Mouse (Mus musculus) heart, embryonic 13.5 days (tissue): Measurements from ENCODE around the gene Gm11237. TPM values are rescaled to one million over a fixed set of nuclear protein-coding genes. Genes with fewer than 3 reads are reported as not detected.
"Not testable (repeated sequence)": the region's sequence is repeated elsewhere in the genome, so short reads cannot be mapped to it uniquely, and the experiment has no call there.

ENCODE experiments used
- ATAC-seq: fragments of 200-750 bp; cut with Nextera tagmentation; 2 replicates; pipeline ENCODE4 v1.8.0; 2017; ENCODE audit warnings: moderate TSS enrichment; ENCODE audit not compliant: insufficient number of reproducible peaks, low FRiP score, low TSS enrichment; ENCODE audit errors: extremely low read depth
- H3K27ac ChIP-seq: fragments of 300-500 bp; sonication (generic); replicated peaks from 2 replicates; pipeline ENCODE4 v1.5.1; 2015; ENCODE audit warnings: moderate library complexity, mild to moderate bottlenecking, inconsistent platforms
- H3K27me3 ChIP-seq: fragments of 300-500 bp; sonication (generic); replicated peaks from 2 replicates; pipeline ENCODE4 v1.6.1; 2015; ENCODE audit warnings: mild to moderate bottlenecking, inconsistent platforms
- H3K36me3 ChIP-seq: fragments of 300-500 bp; sonication (generic); 2 replicates; pipeline ENCODE4 v1.6.1; 2015; ENCODE audit warnings: mild to moderate bottlenecking, inconsistent platforms
- H3K4me1 ChIP-seq: fragments of 300-500 bp; sonication (generic); 2 replicates; pipeline ENCODE4 v1.6.1; 2015; ENCODE audit warnings: inconsistent platforms
- H3K4me2 ChIP-seq: fragments of 300-500 bp; sonication (generic); 2 replicates; pipeline ENCODE4 v1.6.1; 2015; ENCODE audit warnings: inconsistent platforms, mild to moderate bottlenecking, moderate library complexity
- H3K4me3 ChIP-seq: fragments of 300-500 bp; sonication (generic); 2 replicates; pipeline ENCODE4 v1.5.1; 2015; ENCODE audit warnings: moderate library complexity, mild to moderate bottlenecking, inconsistent platforms
- H3K9ac ChIP-seq: fragments of 300-500 bp; sonication (generic); 2 replicates; pipeline ENCODE4 v1.6.1; 2015; ENCODE audit warnings: inconsistent platforms, mild to moderate bottlenecking, moderate library complexity
- H3K9me3 ChIP-seq: fragments of 300-500 bp; sonication (generic); 2 replicates; pipeline ENCODE4 v1.6.1; 2016; ENCODE audit warnings: inconsistent platforms
- WGBS: fragments of 180-500 bp; shearing (Covaris S2); methylation state at CpG from one replicate; pipeline ENCODE4 v1.1.7; 2015; ENCODE audit warnings: mixed read lengths; 5-methylcytosine and 5-hydroxymethylcytosine counted together
- polyA plus RNA-seq: library from polyadenylated mRNA; unstranded; fragments of >200 nt; fragmentation: Nextera tagmentation; extraction: Ambion mirVana; gene quantifications from 2 replicates; pipeline ENCODE4 v1.2.1, GENCODE M21; 2015

Gm11237 gene
- not detected in 2 replicates for polyA plus RNA-seq

GRCm38 (mm10) chr4:73622684-73623083, at the start of gene Gm11237:
Gm11237 (plus strand) TSS chr4:73622984.
- not testable (repeated sequence) for H3K4me1 ChIP-seq, H3K4me3 ChIP-seq, H3K9ac ChIP-seq, H3K27me3 ChIP-seq, H3K36me3 ChIP-seq, ATAC-seq, H3K27ac ChIP-seq, H3K4me2 ChIP-seq, H3K9me3 ChIP-seq
- WGBS: no CpG with 5 or more reads among the region's 3 CpGs

GRCm38 (mm10) chr4:73599248-73599647, 23.5 kb upstream of the Gm11237 start:
- Histone ChIP-seq H3K4me1 (no peaks in the 10 kb centered on the region), H3K27me3 (no peaks in the 10 kb centered on the region), H3K36me3 (no peaks in the 10 kb centered on the region), H3K4me3 (no peak overlapping the region), H3K4me2 (no peak overlapping the region), H3K9ac (no peak overlapping the region), H3K27ac (no peak overlapping the region), H3K9me3 (no peaks in the 10 kb centered on the region)
- 7% methylated on average over 3 of the region's 3 CpGs for WGBS
- ATAC-seq: no peak

GRCm38 (mm10) chr4:73607581-73607980, 15.2 kb upstream of the Gm11237 start, which contains the start of gene Gm11238:
Gm11238 (plus strand) TSS chr4:73607881.
- not testable (repeated sequence) for H3K4me3 ChIP-seq, H3K9ac ChIP-seq, H3K4me1 ChIP-seq, ATAC-seq, H3K27ac ChIP-seq, H3K36me3 ChIP-seq, H3K9me3 ChIP-seq, H3K4me2 ChIP-seq, H3K27me3 ChIP-seq
- no CpG with 5 or more reads among the region's 3 CpGs for WGBS

GRCm38 (mm10) chr4:73637821-73638220, 15.0 kb downstream of the Gm11237 start, which contains the start of gene Gm11236:
Gm11236 (plus strand) TSS chr4:73638121.
- not testable (repeated sequence) for H3K9ac ChIP-seq, H3K27ac ChIP-seq, H3K36me3 ChIP-seq, H3K27me3 ChIP-seq, H3K9me3 ChIP-seq, H3K4me3 ChIP-seq, H3K4me2 ChIP-seq, ATAC-seq, H3K4me1 ChIP-seq
- no CpG with 5 or more reads among the region's 4 CpGs for WGBS

- H3K4me2 ChIP-seq, ATAC-seq, H3K27ac ChIP-seq, H3K9me3 ChIP-seq, H3K27me3 ChIP-seq, H3K4me3 ChIP-seq, H3K4me1 ChIP-seq, H3K36me3 ChIP-seq, H3K9ac ChIP-seq: not testable (repeated sequence)
- WGBS: 56% methylated on average over 4 of the region's 4 CpGs
These were observed 39.1 kb downstream of the Gm11237 start for GRCm38 (mm10) chr4:73661864-73662263.

- H3K4me1 ChIP-seq, H3K9me3 ChIP-seq, H3K36me3 ChIP-seq, H3K27me3 ChIP-seq, H3K27ac ChIP-seq, H3K4me2 ChIP-seq, H3K4me3 ChIP-seq, H3K9ac ChIP-seq, ATAC-seq: not testable (repeated sequence)
- WGBS: no CpG with 5 or more reads among the region's 4 CpGs
These were observed 45.3 kb downstream of the Gm11237 start, which contains the start of gene Gm11239 for GRCm38 (mm10) chr4:73668054-73668453. Gm11239 (plus strand) TSS chr4:73668354.

Other genes with a start within 250 kb of the Gm11237 start
- not detected in 2 replicates for gene Gm11487, start 217.9 kb upstream of the Gm11237 start, polyA plus RNA-seq
- not detected in 2 replicates for gene Gm11238, start 15.1 kb upstream of the Gm11237 start, polyA plus RNA-seq
- not detected in 2 replicates for gene Gm11236, start 15.1 kb downstream of the Gm11237 start, polyA plus RNA-seq
- gene Gm11239, start 45.4 kb downstream of the Gm11237 start, polyA plus RNA-seq: not detected in 2 replicates
- gene Gm428, start 60.5 kb downstream of the Gm11237 start, polyA plus RNA-seq: not detected in 2 replicates
- 0.48 and 0.50 TPM in 2 replicates for gene Rasef, start 168.0 kb downstream of the Gm11237 start, polyA plus RNA-seq